12 mouse cellular contexts compared by ENCODE assay signal in the genomic region with DNA sequence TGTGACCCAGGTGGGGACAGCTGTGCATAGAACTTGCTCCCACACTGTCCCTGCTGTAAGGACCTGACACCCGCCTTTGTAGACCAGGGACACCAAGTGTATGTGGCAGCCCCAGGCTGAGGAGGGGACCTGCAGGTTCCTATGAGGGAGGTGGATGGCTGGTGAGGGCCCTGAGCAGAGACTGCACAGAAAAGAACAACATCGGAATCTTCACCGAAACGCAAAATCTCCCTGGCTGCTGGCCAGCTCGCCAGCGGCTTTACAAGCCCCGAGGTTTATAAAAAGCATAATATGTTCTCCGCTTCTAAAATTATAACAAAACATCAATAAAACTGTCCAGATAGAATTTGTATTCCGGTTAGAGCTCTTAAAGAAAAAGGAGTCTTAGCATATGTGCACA.
DNase-seq lines count a peak whose midpoint lies in the region; ATAC-seq and TF ChIP-seq lines count a peak whose summit lies in the region.
"Had no signal": no experiment of that assay in that cellular context is flagged by ENCODE, and none has a peak within 500 bp of the region (broad histone marks: within the 10 kb centered on the region; RNA-seq: fewer than 3 reads in every experiment).

No protein-coding gene starts in this region.

- TF ChIP-seq CTCF in kidney, postnatal 0 days (IDR thresholded peaks at IDR 0.05; ENCODE audit: low read depth): no peak
- TF ChIP-seq CTCF in thymus, adult 2 months (IDR thresholded peaks at IDR 0.05; ENCODE audit: borderline replicate concordance, control insufficient read depth, extremely low read depth, insufficient read depth, low read length, poor library complexity): no peak

- no peak overlapping the region; the same call in 1 of the 2 replicates for H3K27ac ChIP-seq in kidney, postnatal 0 days
- H3K27ac ChIP-seq in thymus, adult 2 months (ENCODE audit: control insufficient read depth, insufficient read depth, low read length): peak overlapping the region; percentile 35; the same call in 1 of the 2 replicates
- H3K27ac ChIP-seq: forebrain, embryonic 10.5 days; hindbrain, embryonic 15.5 days; midbrain, embryonic 10.5 days had no signal

- H3K4me2 ChIP-seq in kidney, postnatal 0 days (ENCODE audit: low read length): peak overlapping the region; percentile 34
- H3K4me2 ChIP-seq: hindbrain, embryonic 15.5 days had no signal

- 44% methylated on average over 9 of the region's 9 CpGs for WGBS in kidney, postnatal 0 days
- WGBS in thymus, adult 2 months: 89% methylated on average over 9 of the region's 9 CpGs

- no peak overlapping the region for H3K9ac ChIP-seq in kidney, postnatal 0 days (ENCODE audit: low read depth, low read length)
- H3K9ac ChIP-seq: hindbrain, embryonic 15.5 days had no signal

- peak; percentile 7 for DNase-seq in cerebellum, adult 8-10 months
- DNase-seq in cerebellum, adult 11-12 months: no peak
- DNase-seq in kidney, postnatal 0 days (ENCODE audit: low spot score): peak; percentile 63
- no peak for DNase-seq in kidney, postnatal 25 days
- no peak for DNase-seq in thymus, adult 2 months
- no peak for DNase-seq in thymus, postnatal 10 days (ENCODE audit: low spot score in 2 of 2)
- no peak for DNase-seq in embryo, embryonic 10 days (ENCODE audit: low spot score)

- no peak overlapping the region for H3K4me3 ChIP-seq in kidney, postnatal 0 days (replicated peaks; ENCODE audit: low read depth, low read length)
- no peak overlapping the region for H3K4me3 ChIP-seq in thymus, adult 2 months (ENCODE audit: control insufficient read depth, insufficient read depth, low read length)
- H3K4me3 ChIP-seq: forebrain, embryonic 10.5 days; hindbrain, embryonic 15.5 days; midbrain, embryonic 10.5 days had no signal

- H3K36me3 ChIP-seq in kidney, postnatal 0 days (ENCODE audit: insufficient read depth, low read length): no peaks in the 10 kb centered on the region
- H3K36me3 ChIP-seq in thymus, adult 2 months (ENCODE audit: control insufficient read depth, insufficient read depth, low read length): no peaks in the 10 kb centered on the region
- H3K36me3 ChIP-seq: forebrain, embryonic 10.5 days; hindbrain, embryonic 15.5 days; midbrain, embryonic 10.5 days had no signal

- H3K27me3 ChIP-seq in kidney, postnatal 0 days (ENCODE audit: insufficient read depth, low read length): no peaks in the 10 kb centered on the region
- no peaks in the 10 kb centered on the region for H3K27me3 ChIP-seq in thymus, adult 2 months (ENCODE audit: control insufficient read depth, insufficient read depth, low read length)
- H3K27me3 ChIP-seq: hindbrain, embryonic 15.5 days had no signal

- no peak for ATAC-seq in kidney, postnatal 0 days (replicated peaks; ENCODE audit: low FRiP score, low read depth)
- no peak for ATAC-seq in activated CD4-positive, CD25-positive, alpha-beta regulatory T cell, adult 4 months
- ATAC-seq: Patski had no signal

- no peaks in the 10 kb centered on the region for H3K9me3 ChIP-seq in kidney, postnatal 0 days (replicated peaks; ENCODE audit: low read length)
- H3K9me3 ChIP-seq: forebrain, embryonic 10.5 days; hindbrain, embryonic 15.5 days; midbrain, embryonic 10.5 days had no signal

- no peak for TF ChIP-seq POLR2A in thymus, adult 2 months (IDR thresholded peaks at IDR 0.05; ENCODE audit: control insufficient read depth, extremely low read depth, insufficient read depth, low read length, poor library complexity)

- peaks cover 4% of the 10 kb centered on the region; the same call in 1 of the 2 replicates for H3K4me1 ChIP-seq in kidney, postnatal 0 days (replicated peaks; ENCODE audit: insufficient read depth, low read length)
- no peaks in the 10 kb centered on the region for H3K4me1 ChIP-seq in thymus, adult 2 months (replicated peaks; ENCODE audit: control insufficient read depth, insufficient read depth, low read length)
- H3K4me1 ChIP-seq: forebrain, embryonic 10.5 days; midbrain, embryonic 10.5 days had no signal

Comparison
In these comparisons a context has a peak if more than half of its experiments do, and no peak if none do; other contexts are left out.
1. DNase-seq: peak in cerebellum, adult 8-10 months (single experiment) and kidney, postnatal 0 days (single experiment); none in cerebellum, adult 11-12 months (single experiment), kidney, postnatal 25 days (0 of 2), thymus, adult 2 months (single experiment), thymus, postnatal 10 days (0 of 2) and embryo, embryonic 10 days (single experiment).